Comparison of ENCODE assay signal across 35 mouse cellular contexts in the genomic region with DNA sequence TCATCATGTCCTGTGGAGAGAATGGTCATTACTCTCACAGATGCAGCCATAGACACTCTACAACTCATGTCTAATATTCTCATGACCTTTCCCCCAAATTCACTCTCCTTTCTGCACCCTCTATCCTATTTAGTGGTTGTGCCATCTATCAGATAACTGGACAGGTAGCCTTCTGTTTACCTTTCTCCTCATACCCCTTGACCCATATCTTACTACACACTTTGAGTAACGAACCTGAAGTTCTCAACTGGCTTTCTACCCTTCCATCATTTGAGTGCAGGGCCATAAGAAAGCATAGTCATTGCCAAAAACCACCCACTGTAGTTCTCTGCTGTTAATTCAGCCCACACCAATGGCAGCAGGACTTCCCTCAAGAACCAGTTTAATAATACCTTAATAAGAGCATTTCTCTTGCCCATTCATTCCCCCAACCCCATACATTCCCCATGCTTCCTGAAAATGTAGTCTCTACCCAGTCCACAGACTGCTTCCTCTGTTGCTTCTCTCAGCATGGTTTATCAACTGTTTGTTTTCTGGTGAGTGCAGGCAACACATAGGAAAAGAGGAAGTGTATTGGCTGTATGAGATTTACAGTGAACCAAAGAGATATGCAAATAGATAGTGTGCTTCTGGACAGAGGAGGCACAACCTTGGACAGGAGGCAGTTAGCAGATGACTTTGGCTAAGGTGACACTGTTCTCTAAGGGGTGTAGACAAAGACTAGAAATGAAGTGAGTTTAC. TPM values are rescaled to one million over a fixed set of nuclear protein-coding genes. Genes with fewer than 3 reads are reported as not detected.
DNase-seq lines count a peak whose midpoint lies in the region; ATAC-seq and TF ChIP-seq lines count a peak whose summit lies in the region.
"Had no signal": no experiment of that assay in that cellular context is flagged by ENCODE, and none has a peak within 500 bp of the region (broad histone marks: within the 10 kb centered on the region; RNA-seq: fewer than 3 reads in every experiment).

No protein-coding gene starts in this region.

- no peaks in the 10 kb centered on the region for H3K4me1 ChIP-seq in MEL (ENCODE audit: control insufficient read depth in 1 of 2, insufficient read depth in 2 of 2, low read length in 2 of 2)
- H3K4me1 ChIP-seq in lung, adult 2 months (ENCODE audit: control insufficient read depth, insufficient read depth, low read length): no peaks in the 10 kb centered on the region
- H3K4me1 ChIP-seq: embryonic facial prominence, embryonic 12.5 days; forebrain, embryonic 10.5 days; forebrain, embryonic 15.5 days; heart, embryonic 10.5 days; heart, embryonic 15.5 days; liver, embryonic 12.5 days had no signal

- TF ChIP-seq EP300 in MEL (IDR thresholded peaks at IDR 0.05; ENCODE audit: low read depth in 1 of 2, low read length in 2 of 2): no peak

- H3K9ac ChIP-seq in MEL (ENCODE audit: control insufficient read depth, low read depth, low read length, poor library complexity, severe bottlenecking): no peak overlapping the region
- H3K9ac ChIP-seq: embryonic facial prominence, embryonic 12.5 days; forebrain, embryonic 15.5 days; heart, embryonic 15.5 days; hindbrain, embryonic 14.5 days; liver, embryonic 12.5 days had no signal

- no peak overlapping the region for H3K27ac ChIP-seq in MEL (ENCODE audit: control insufficient read depth, low read depth, low read length)
- H3K27ac ChIP-seq: embryonic facial prominence, embryonic 12.5 days; forebrain, embryonic 10.5 days; forebrain, embryonic 15.5 days; gastrocnemius, adult 2 months; heart, embryonic 10.5 days; heart, embryonic 15.5 days; hindbrain, embryonic 14.5 days; liver, embryonic 12.5 days; macrophage had no signal

- no peak for TF ChIP-seq POLR2A in MEL (IDR thresholded peaks at IDR 0.05; ENCODE audit: control insufficient read depth in 1 of 2, insufficient read depth in 1 of 2, low read depth in 1 of 2, low read length in 2 of 2, poor library complexity in 1 of 2)
- no peak for TF ChIP-seq POLR2A in lung, adult 2 months (IDR thresholded peaks at IDR 0.05; ENCODE audit: borderline replicate concordance, extremely low read depth, low read depth, low read length)

- no peaks in the 10 kb centered on the region for H3K9me3 ChIP-seq in MEL (replicated peaks; ENCODE audit: insufficient read depth, low read length)
- H3K9me3 ChIP-seq: embryonic facial prominence, embryonic 12.5 days; forebrain, embryonic 10.5 days; forebrain, embryonic 15.5 days; heart, embryonic 10.5 days; heart, embryonic 15.5 days; liver, embryonic 12.5 days had no signal

- TF ChIP-seq CTCF in MEL (IDR thresholded peaks at IDR 0.05 in 2 of 3, conservative IDR thresholded peaks at IDR 0.05 in 1 of 3; ENCODE audit: control insufficient read depth in 1 of 3, insufficient read depth in 1 of 3, low read depth in 2 of 3, low read length in 3 of 3, poor library complexity in 1 of 3, severe bottlenecking in 1 of 3): no peak
- no peak for TF ChIP-seq CTCF in lung, adult 2 months (IDR thresholded peaks at IDR 0.05; ENCODE audit: insufficient read depth, low read length)

- H3K79me2 ChIP-seq in MEL (ENCODE audit: control insufficient read depth, insufficient read depth, low read length, poor library complexity): no peaks in the 10 kb centered on the region

- no peak overlapping the region for H3K4me3 ChIP-seq in MEL (ENCODE audit: control insufficient read depth in 1 of 2, insufficient read depth in 1 of 2, low read depth in 2 of 2, low read length in 2 of 2)
- H3K4me3 ChIP-seq in lung, adult 2 months (replicated peaks; ENCODE audit: extremely low read depth, low read depth, low read length): no peak overlapping the region
- H3K4me3 ChIP-seq: embryonic facial prominence, embryonic 12.5 days; forebrain, embryonic 10.5 days; forebrain, embryonic 15.5 days; gastrocnemius, adult 2 months; heart, embryonic 10.5 days; heart, embryonic 15.5 days; liver, embryonic 12.5 days had no signal

- H3K27me3 ChIP-seq in MEL (ENCODE audit: control insufficient read depth in 1 of 2, insufficient read depth in 2 of 2, low read length in 2 of 2): no peaks in the 10 kb centered on the region
- no peaks in the 10 kb centered on the region for H3K27me3 ChIP-seq in splenic B cell, adult 2 months (ENCODE audit: control insufficient read depth, insufficient read depth, low read length, poor library complexity, severe bottlenecking)
- H3K27me3 ChIP-seq: embryonic facial prominence, embryonic 12.5 days; forebrain, embryonic 15.5 days; heart, embryonic 15.5 days; liver, embryonic 12.5 days had no signal

- 48% methylated on average over 1 of the region's 1 CpGs for WGBS in lung, adult 2 months

- peak; percentile 64 for ATAC-seq in granulocyte monocyte progenitor cell, adult 5-6 weeks (replicated peaks; ENCODE audit: poor library complexity, severe bottlenecking)
- ATAC-seq: intestine, postnatal 0 days; liver, embryonic 12.5 days had no signal

- peak; percentile 3 to 5 for DNase-seq in B cell, adult 2 months
- DNase-seq in MEL (ENCODE audit: low read depth, low spot score): peak; percentile 6
- DNase-seq in splenic B cell, adult 2 months (ENCODE audit: low read depth, low spot score): peak; percentile 46
- no peak for DNase-seq in kidney, adult 18-20 months
- no peak for DNase-seq in lung, adult 2 months
- DNase-seq in cerebellum, adult 9-10 months: no peak
- DNase-seq: adrenal gland, adult 8-10 months; cerebellum, adult 8-10 months; cerebellum, postnatal 36 days; embryo, embryonic 11 days; gastrocnemius, adult 2 months; heart, adult 11 months; heart, postnatal 36 days; kidney, postnatal 14 days; lung, adult 18-20 months; lung, postnatal 10 days had no signal

- H3K36me3 ChIP-seq in MEL (ENCODE audit: control insufficient read depth in 1 of 2, insufficient read depth in 2 of 2, low read length in 2 of 2): no peaks in the 10 kb centered on the region
- H3K36me3 ChIP-seq in splenic B cell, adult 2 months (ENCODE audit: control insufficient read depth, insufficient read depth, low read length, poor library complexity, severe bottlenecking): no peaks in the 10 kb centered on the region
- H3K36me3 ChIP-seq: embryonic facial prominence, embryonic 12.5 days; forebrain, embryonic 10.5 days; liver, embryonic 12.5 days had no signal

- no peak for TF ChIP-seq RAD21 in MEL (IDR thresholded peaks at IDR 0.05; ENCODE audit: low read depth, low read length)

TF ChIP-seq in MEL, 35 proteins besides CTCF, POLR2A, EP300 and RAD21:
- TF ChIP-seq ZC3H11A (IDR thresholded peaks at IDR 0.05; ENCODE audit: low read depth, low read length) (no peak), USF2 (IDR thresholded peaks at IDR 0.05; ENCODE audit: borderline replicate concordance in 1 of 2, insufficient read depth in 1 of 2, low read depth in 1 of 2, low read length in 2 of 2) (no peak), MAFK (IDR thresholded peaks at IDR 0.05; ENCODE audit: borderline replicate concordance, low read depth, low read length) (no peak), USF1 (IDR thresholded peaks at IDR 0.05; ENCODE audit: low read depth, low read length) (no peak), POLR2AphosphoS5 (IDR thresholded peaks at IDR 0.05; ENCODE audit: borderline replicate concordance, low read depth, low read length) (no peak), NELFE (IDR thresholded peaks at IDR 0.05; ENCODE audit: low read depth, low read length) (no peak), TBP (IDR thresholded peaks at IDR 0.05; ENCODE audit: low read depth, low read length) (no peak), NRF1 (IDR thresholded peaks at IDR 0.05; ENCODE audit: insufficient read depth, low read depth, low read length, poor library complexity, severe bottlenecking) (no peak), UBTF (IDR thresholded peaks at IDR 0.05; ENCODE audit: borderline replicate concordance, insufficient read depth, low read depth, low read length) (no peak), ZKSCAN1 (IDR thresholded peaks at IDR 0.05; ENCODE audit: low read depth, low read length) (no peak), ZMIZ1 (IDR thresholded peaks at IDR 0.05; ENCODE audit: low read depth, low read length) (no peak), MAX (IDR thresholded peaks at IDR 0.05; ENCODE audit: low read length) (no peak), HCFC1 (IDR thresholded peaks at IDR 0.05; ENCODE audit: low read depth, low read length) (no peak), TCF12 (IDR thresholded peaks at IDR 0.05; ENCODE audit: low read depth, low read length) (no peak), SIN3A (IDR thresholded peaks at IDR 0.05; ENCODE audit: low read length) (no peak)

RNA-seq across cellular contexts. Expression of a gene that starts 44.3 kb away (rescaled TPM):
- total RNA-seq in MEL (2012; rRNA removed): not detected in 2 replicates
- polyA plus RNA-seq in MEL (2012; ENCODE audit: insufficient read depth in 1 of 2, insufficient read length in 2 of 2, low read depth in 1 of 2, low replicate concordance in 2 of 2, missing spikeins in 1 of 2): not detected
- total RNA-seq in granulocyte monocyte progenitor cell, adult 5-6 weeks (2014; fragmentation: Nextera tagmentation): not detected in 2 replicates
- 0.30 TPM in 1 of 2 replicates, not detected in the other for total RNA-seq in granulocyte monocyte progenitor cell, adult 5-6 weeks (2017)
- 36.0 and 58.4 TPM in 2 replicates for polyA plus RNA-seq in lung, adult 2 months (2012; rRNA removed)

RNA-seq across cellular contexts. Expression of a gene that starts 48.1 kb away (rescaled TPM):
- total RNA-seq in MEL (2012; rRNA removed): not detected in 2 replicates
- not detected for polyA plus RNA-seq in MEL (2012; ENCODE audit: insufficient read depth in 1 of 2, insufficient read length in 2 of 2, low read depth in 1 of 2, low replicate concordance in 2 of 2, missing spikeins in 1 of 2)
- total RNA-seq in granulocyte monocyte progenitor cell, adult 5-6 weeks (2014; fragmentation: Nextera tagmentation): not detected in 2 replicates
- total RNA-seq in granulocyte monocyte progenitor cell, adult 5-6 weeks (2017): not detected in 2 replicates
- polyA plus RNA-seq in lung, adult 2 months (2012; rRNA removed): not detected in 2 replicates
- total RNA-seq: adrenal gland, adult 8-10 months; gastrocnemius, adult 2 months; heart, postnatal 36 days; layer of hippocampus, postnatal 10 days; left cerebral cortex, adult 18-20 months; left cerebral cortex, postnatal 14 days had no signal
- polyA plus RNA-seq: embryonic facial prominence, embryonic 12.5 days; forebrain, embryonic 10.5 days; forebrain, embryonic 15.5 days; frontal cortex, adult 2 months; heart, embryonic 10.5 days; heart, embryonic 15.5 days; hindbrain, embryonic 14.5 days; kidney, embryonic 14.5 days; limb, embryonic 11.5 days; liver, embryonic 12.5 days; macrophage; midbrain, embryonic 11.5 days; midbrain, embryonic 16.5 days; neural tube, embryonic 11.5 days had no signal

RNA-seq across cellular contexts. Expression of a gene that starts 54.2 kb away (rescaled TPM):
- not detected in 2 replicates for total RNA-seq in MEL (2012; rRNA removed)
- polyA plus RNA-seq in MEL (2012; ENCODE audit: insufficient read depth in 1 of 2, insufficient read length in 2 of 2, low read depth in 1 of 2, low replicate concordance in 2 of 2, missing spikeins in 1 of 2): not detected
- total RNA-seq in granulocyte monocyte progenitor cell, adult 5-6 weeks (2014; fragmentation: Nextera tagmentation): not detected in 2 replicates
- total RNA-seq in granulocyte monocyte progenitor cell, adult 5-6 weeks (2017): not detected in 2 replicates
- 0.52 and 0.60 TPM in 2 replicates for polyA plus RNA-seq in lung, adult 2 months (2012; rRNA removed)
- total RNA-seq: gastrocnemius, adult 2 months; heart, postnatal 36 days had no signal
- polyA plus RNA-seq: hindbrain, embryonic 14.5 days; macrophage; midbrain, embryonic 11.5 days; midbrain, embryonic 16.5 days; neural tube, embryonic 11.5 days had no signal

Comparison
In these comparisons a context has a peak if more than half of its experiments do, and no peak if none do; other contexts are left out.
1. DNase-seq: peak in B cell, adult 2 months (2 of 2), MEL (single experiment) and splenic B cell, adult 2 months (single experiment); none in kidney, adult 18-20 months (single experiment), lung, adult 2 months (single experiment) and cerebellum, adult 9-10 months (single experiment).